Mouse (Mus musculus): ENCODE measurements around the gene Tns4. TPM values are rescaled to one million over a fixed set of nuclear protein-coding genes. Genes with fewer than 3 reads are reported as not detected.

The Tns4 gene
- total RNA-seq, 4 experiments from 2014 or later: not detected

DNA sequence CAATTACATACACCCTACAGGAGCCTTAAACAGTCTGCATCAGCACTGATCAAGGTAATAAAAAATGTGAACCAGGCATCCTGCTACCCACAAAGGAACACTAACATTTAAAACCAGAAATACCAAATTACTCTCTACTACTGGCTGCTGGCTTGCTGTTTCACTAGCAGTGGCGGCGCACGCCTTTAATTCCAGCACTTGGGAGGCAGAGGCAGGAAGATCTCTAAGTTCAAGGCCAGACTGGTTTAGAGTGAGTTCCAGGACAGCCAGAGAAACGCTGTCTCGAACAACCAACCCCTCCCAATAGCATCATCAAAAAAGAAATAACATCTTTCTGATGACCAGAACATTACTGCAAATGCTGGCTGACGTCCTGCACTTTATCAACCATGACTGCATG is 69.3 kb downstream of the Tns4 start:
- DNase-seq (ENCODE audit: low spot score in 2 of 2): no peak

Other genes with a start within 250 kb of the Tns4 start
- 1 to 10 TPM; 5.0 to 9.1 (median 7.7) TPM for gene Wipf2, start 225.7 kb downstream of the Tns4 start, total RNA-seq (2022)
- gene Cdc6, start 181.5 kb downstream of the Tns4 start, total RNA-seq (2022): under 1 TPM in 2 of 4 experiments, not detected in 2; 0.07 to 0.13 TPM
- gene Rara, start 161.5 kb downstream of the Tns4 start, total RNA-seq (2022): 10 to 100 TPM in 2 of 4 experiments, 1 to 10 TPM in 2; 8.3 to 11.7 (median 9.5) TPM
- not detected for gene Gjd3, start 106.3 kb downstream of the Tns4 start, total RNA-seq (2022)
- gene Top2a, start 65.1 kb downstream of the Tns4 start, total RNA-seq (2022): under 1 TPM in 3 of 4 experiments, not detected in 1; 0.25 to 0.60 (median 0.29) TPM
- gene Igfbp4, start 48.1 kb downstream of the Tns4 start, total RNA-seq (2022): 10 to 100 TPM; 23.4 to 50.7 (median 34.4) TPM
- not detected for gene Ccr7, start 65.8 kb upstream of the Tns4 start, total RNA-seq (2022)
- 10 to 100 TPM; 20.8 to 29.7 (median 25.3) TPM for gene Smarce1, start 141.7 kb upstream of the Tns4 start, total RNA-seq (2022)
- gene Krt222, start 154.8 kb upstream of the Tns4 start, total RNA-seq (2022): 1 to 10 TPM; 1.7 to 3.0 (median 2.0) TPM
- not detected for gene Krt24, start 196.0 kb upstream of the Tns4 start, total RNA-seq (2022)
- gene Krt25, start 233.6 kb upstream of the Tns4 start, total RNA-seq (2022): not detected
- not detected for gene Krt26, start 248.7 kb upstream of the Tns4 start, total RNA-seq (2022)